Mouse (Mus musculus) midbrain, embryonic 16.5 days (tissue): ENCODE results near the gene Mycbpap. TPM values are rescaled to one million over a fixed set of nuclear protein-coding genes. Genes with fewer than 3 reads are reported as not detected.
A peak's percentile ranks its signal among the peaks of the same experiment; 100 is the strongest.

Experiments
- ATAC-seq: fragments of 200-750 bp; cut with Nextera tagmentation; 2 replicates; pipeline ENCODE4 v1.8.0; 2017; ENCODE audit warnings: moderate TSS enrichment
- H3K27ac ChIP-seq: fragments of 300-500 bp; sonication (generic); 2 replicates; pipeline ENCODE4 v1.5.1; 2014; ENCODE audit warnings: mild to moderate bottlenecking, low read length, mixed read lengths
- H3K27me3 ChIP-seq: fragments of 300-500 bp; sonication (generic); 2 replicates; pipeline ENCODE4 v1.6.1; 2014; ENCODE audit warnings: low read depth, low read length, mixed read lengths; ENCODE audit not compliant: control insufficient read depth, insufficient read depth
- H3K36me3 ChIP-seq: fragments of 300-500 bp; sonication (generic); 2 replicates; pipeline ENCODE4 v1.6.1; 2014; ENCODE audit warnings: mild to moderate bottlenecking, low read length, moderate library complexity, mixed read lengths; ENCODE audit not compliant: control insufficient read depth, insufficient read depth
- H3K4me1 ChIP-seq: fragments of 300-500 bp; sonication (generic); 2 replicates; pipeline ENCODE4 v1.6.1; 2014; ENCODE audit warnings: mild to moderate bottlenecking, low read length, mixed read lengths; ENCODE audit not compliant: control insufficient read depth, insufficient read depth
- H3K4me2 ChIP-seq: fragments of 300-500 bp; sonication (generic); 2 replicates; pipeline ENCODE4 v1.6.1; 2014; ENCODE audit warnings: mild to moderate bottlenecking, low read length, mixed read lengths
- H3K4me3 ChIP-seq: fragments of 300-500 bp; sonication (generic); 2 replicates; pipeline ENCODE4 v1.5.1; 2014; ENCODE audit warnings: low read depth, mild to moderate bottlenecking, low read length, moderate library complexity, mixed read lengths
- H3K9ac ChIP-seq: fragments of 300-500 bp; sonication (generic); 2 replicates; pipeline ENCODE4 v1.6.1; 2014; ENCODE audit warnings: low read depth, low read length, mixed read lengths
- H3K9me3 ChIP-seq: fragments of 300-500 bp; sonication (generic); replicated peaks from 2 replicates; pipeline ENCODE4 v1.6.1; 2014; ENCODE audit warnings: mild to moderate bottlenecking, low read length, mixed read lengths; ENCODE audit not compliant: control insufficient read depth, poor library complexity, severe bottlenecking
- WGBS: fragments of 180-500 bp; shearing (Covaris S2); extraction: QIAGEN DNeasy Blood & Tissue Kit; methylation state at CpG from one replicate; pipeline ENCODE4 v1.1.7; 2014; 5-methylcytosine and 5-hydroxymethylcytosine counted together
- polyA plus RNA-seq: library from polyadenylated mRNA; unstranded; fragments of >200 nt; fragmentation: Nextera tagmentation; extraction: Ambion mirVana; gene quantifications from 2 replicates; pipeline ENCODE4 v1.2.1, GENCODE M21; 2015

Mycbpap gene
- polyA plus RNA-seq, 1 experiment from 2014 or later: 5.6 TPM

GRCm38 (mm10) chr11:94489745-94490144, 31.8 kb downstream of the Mycbpap start:
- no peak for ATAC-seq
- H3K9me3 ChIP-seq: no peaks in the 10 kb centered on the region
- peaks cover 9% of the 10 kb centered on the region for H3K27me3 ChIP-seq
- no peaks in the 10 kb centered on the region for H3K36me3 ChIP-seq
- peaks cover 7% of the 10 kb centered on the region; the same call in 1 of the 2 replicates for H3K4me1 ChIP-seq
- 20% methylated on average over 4 of the region's 4 CpGs for WGBS
- no peak overlapping the region for H3K27ac ChIP-seq
- no peak overlapping the region for H3K4me2 ChIP-seq
- H3K4me3 ChIP-seq: no peak overlapping the region
- H3K9ac ChIP-seq: no peak overlapping the region

- Histone ChIP-seq H3K27ac (no peak overlapping the region), H3K36me3 (no peaks in the 10 kb centered on the region), H3K4me1 (peaks cover 7% of the 10 kb centered on the region; the same call in 1 of the 2 replicates), H3K4me2 (no peak overlapping the region), H3K4me3 (no peak overlapping the region), H3K27me3 (peaks cover 9% of the 10 kb centered on the region), H3K9ac (no peak overlapping the region), H3K9me3 (no peaks in the 10 kb centered on the region)
- ATAC-seq: no peak
- 89% methylated on average over 11 of the region's 11 CpGs for WGBS
Observed at GRCm38 (mm10) chr11:94488767-94489533, 32.6 kb downstream of the Mycbpap start.

DNA sequence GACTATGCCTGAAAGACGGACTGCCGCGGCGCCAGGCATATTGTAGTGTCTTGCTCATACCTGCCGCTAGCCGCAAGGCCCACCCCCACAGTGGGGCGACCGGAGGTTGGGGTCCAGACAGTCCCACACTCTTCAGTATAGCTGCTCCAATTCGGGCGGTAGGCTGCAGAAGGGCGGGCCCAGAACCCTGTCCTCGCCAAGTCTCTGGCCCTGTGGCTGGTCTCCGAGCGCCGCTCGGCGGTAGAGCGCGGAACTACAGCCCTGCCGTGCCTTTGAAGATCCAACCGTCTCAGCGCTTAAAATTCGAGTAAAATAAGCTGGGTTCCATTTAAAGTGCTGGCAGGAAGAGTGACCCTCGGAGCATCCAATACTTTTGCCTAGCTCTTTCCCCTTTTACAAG, 35.5 kb downstream of the Mycbpap start, which contains the start of gene Spata20:
TSS of gene Spata20 (minus strand) at position 179 of the 400 bp plus-strand sequence.
- WGBS: 3% methylated on average over 24 of the region's 24 CpGs
- Histone ChIP-seq H3K9ac (peak within 1 kb of the TSS; percentile 58), H3K27me3 (no peaks in the 10 kb centered on the region), H3K27ac (no peak within 1 kb of the TSS), H3K36me3 (no peaks in the 10 kb centered on the region), H3K9me3 (no peaks in the 10 kb centered on the region), H3K4me1 (0 out of 2 replicates have a peak, but pooled peaks cover under 1% of the 10 kb centered on the region), H3K4me2 (peak within 1 kb of the TSS; percentile 48), H3K4me3 (0 out of 2 replicates have a peak within 1 kb of the TSS, but pooled peaks have one; percentile 15)
- peak; percentile 75; the same call in 1 of the 2 replicates for ATAC-seq

DNA sequence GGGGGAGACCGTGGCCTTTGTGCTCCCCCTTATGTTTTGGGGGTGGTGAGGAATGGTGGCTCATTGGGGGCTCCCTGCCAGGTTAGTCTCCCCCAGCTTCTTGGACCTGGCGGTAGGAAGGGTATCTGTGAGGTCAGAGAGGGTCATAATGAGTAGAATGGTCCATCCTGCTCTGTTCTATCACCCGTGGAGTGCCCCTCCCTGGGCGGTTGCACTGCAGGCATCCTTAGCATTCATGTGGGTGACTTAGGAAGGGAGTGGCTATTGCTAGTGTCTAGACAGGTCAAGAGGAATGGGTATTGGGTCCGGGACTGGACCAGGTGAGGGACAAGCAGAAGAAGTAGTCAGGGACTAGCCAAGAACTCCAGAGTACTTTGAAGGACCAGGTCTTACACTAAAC, 36.3 kb downstream of the Mycbpap start:
- Histone ChIP-seq H3K4me2 (no peak overlapping the region), H3K27ac (no peak overlapping the region), H3K4me1 (no peaks in the 10 kb centered on the region), H3K4me3 (no peak overlapping the region), H3K9me3 (no peaks in the 10 kb centered on the region), H3K9ac (no peak overlapping the region), H3K36me3 (no peaks in the 10 kb centered on the region), H3K27me3 (no peaks in the 10 kb centered on the region)
- 80% methylated on average over 5 of the region's 5 CpGs for WGBS
- ATAC-seq: no peak

GRCm38 (mm10) chr11:94484636-94485035, 36.9 kb downstream of the Mycbpap start:
- no peaks in the 10 kb centered on the region for H3K4me1 ChIP-seq
- ATAC-seq: no peak
- WGBS: 87% methylated on average over 9 of the region's 9 CpGs
- H3K36me3 ChIP-seq: no peaks in the 10 kb centered on the region
- no peaks in the 10 kb centered on the region for H3K27me3 ChIP-seq
- no peaks in the 10 kb centered on the region for H3K9me3 ChIP-seq
- H3K27ac ChIP-seq: no peak overlapping the region
- H3K9ac ChIP-seq: no peak overlapping the region
- no peak overlapping the region for H3K4me3 ChIP-seq
- H3K4me2 ChIP-seq: no peak overlapping the region

DNA sequence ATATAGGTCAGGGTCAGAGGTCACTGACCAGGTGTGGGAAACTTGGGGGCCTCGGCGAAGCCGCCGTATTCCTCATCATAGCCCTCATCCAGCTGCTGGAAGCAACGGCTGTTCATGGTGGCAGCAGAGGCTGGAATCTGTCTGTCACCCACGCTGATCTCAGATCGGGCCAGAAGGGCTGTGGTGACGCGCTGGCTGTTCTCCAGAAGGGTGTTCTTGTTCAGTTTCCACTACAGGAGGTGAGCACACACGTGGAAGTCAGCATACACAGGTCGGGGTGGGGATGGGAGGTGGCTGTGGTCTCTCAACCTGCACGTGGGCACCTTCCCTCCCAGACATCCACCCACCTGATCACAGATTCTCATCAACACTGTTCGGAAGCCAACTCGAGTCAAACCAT, 37.6 kb downstream of the Mycbpap start:
- 86% methylated on average over 14 of the region's 14 CpGs for WGBS
- H3K27me3 ChIP-seq: no peaks in the 10 kb centered on the region
- H3K9ac ChIP-seq: no peak overlapping the region
- H3K36me3 ChIP-seq: no peaks in the 10 kb centered on the region
- no peak overlapping the region for H3K4me2 ChIP-seq
- no peaks in the 10 kb centered on the region for H3K4me1 ChIP-seq
- H3K4me3 ChIP-seq: no peak overlapping the region
- no peaks in the 10 kb centered on the region for H3K9me3 ChIP-seq
- H3K27ac ChIP-seq: no peak overlapping the region
- no peak for ATAC-seq

DNA sequence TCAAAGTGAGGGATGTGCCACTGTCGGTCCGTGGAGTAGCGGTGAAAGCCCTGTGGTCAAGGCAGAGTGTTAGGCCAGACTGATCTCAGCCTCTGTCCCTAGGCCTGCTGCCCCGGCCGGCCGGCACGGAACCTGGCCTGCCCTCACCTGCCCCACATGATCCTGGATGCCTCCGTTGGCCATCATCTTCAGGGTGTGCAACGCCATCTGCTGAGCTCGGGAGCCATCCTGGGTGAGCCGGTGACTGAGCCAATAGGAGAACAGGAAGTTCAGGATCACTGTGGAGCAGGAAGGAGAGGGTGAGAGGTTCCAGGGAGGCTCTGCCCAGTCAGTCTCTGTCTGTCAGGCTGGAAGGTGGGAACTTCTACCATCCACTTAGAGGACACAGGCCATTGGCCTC, 38.1 kb downstream of the Mycbpap start:
- ATAC-seq: no peak
- no peaks in the 10 kb centered on the region for H3K36me3 ChIP-seq
- H3K27ac ChIP-seq: no peak overlapping the region
- H3K9me3 ChIP-seq: no peaks in the 10 kb centered on the region
- no peaks in the 10 kb centered on the region for H3K4me1 ChIP-seq
- WGBS: 82% methylated on average over 11 of the region's 11 CpGs
- no peak overlapping the region for H3K4me2 ChIP-seq
- H3K4me3 ChIP-seq: no peak overlapping the region
- no peaks in the 10 kb centered on the region for H3K27me3 ChIP-seq
- no peak overlapping the region for H3K9ac ChIP-seq

GRCm38 (mm10) chr11:94482738-94483137, 38.8 kb downstream of the Mycbpap start:
- H3K27ac ChIP-seq: no peak overlapping the region
- no peak overlapping the region for H3K4me3 ChIP-seq
- H3K9me3 ChIP-seq: no peaks in the 10 kb centered on the region
- no peaks in the 10 kb centered on the region for H3K4me1 ChIP-seq
- no peaks in the 10 kb centered on the region for H3K36me3 ChIP-seq
- WGBS: 92% methylated on average over 11 of the region's 11 CpGs
- no peak for ATAC-seq
- no peak overlapping the region for H3K9ac ChIP-seq
- no peak overlapping the region for H3K4me2 ChIP-seq
- H3K27me3 ChIP-seq: no peaks in the 10 kb centered on the region

- Histone ChIP-seq H3K4me2 (no peak overlapping the region), H3K9ac (no peak overlapping the region), H3K4me3 (no peak overlapping the region), H3K27me3 (no peaks in the 10 kb centered on the region), H3K27ac (no peak overlapping the region), H3K36me3 (no peaks in the 10 kb centered on the region), H3K4me1 (no peaks in the 10 kb centered on the region), H3K9me3 (no peaks in the 10 kb centered on the region)
- ATAC-seq: no peak
- 94% methylated on average over 7 of the region's 7 CpGs for WGBS
Observed at GRCm38 (mm10) chr11:94481963-94482362, 39.6 kb downstream of the Mycbpap start.
